Comparison of ENCODE assay signal across 9 mouse cellular contexts in the genomic region with DNA sequence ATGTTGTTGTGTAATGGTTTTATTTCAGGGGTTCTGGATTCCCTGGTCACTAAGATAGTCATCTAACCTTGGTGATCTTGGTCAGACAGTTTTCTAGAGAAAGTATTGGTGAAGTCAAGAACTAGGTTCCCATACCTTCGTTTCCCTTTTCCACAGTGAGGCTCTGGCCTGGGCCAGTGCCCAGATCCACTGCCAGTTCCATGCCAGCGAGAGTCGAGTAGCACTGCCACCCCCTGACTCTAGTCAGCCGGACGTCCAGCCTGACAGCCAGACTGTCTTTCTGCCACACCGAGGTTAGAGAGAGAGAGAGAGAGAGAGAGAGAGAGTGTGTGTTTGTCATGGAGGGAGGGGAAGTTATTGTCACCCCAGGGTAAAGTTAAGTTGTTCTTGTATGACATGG. TPM values are rescaled to one million over a fixed set of nuclear protein-coding genes. Genes with fewer than 3 reads are reported as not detected.
A peak's percentile ranks its signal among the peaks of the same experiment; 100 is the strongest.
DNase-seq lines count a peak whose midpoint lies in the region; ATAC-seq lines count a peak whose summit lies in the region.
"Had no signal": no experiment of that assay in that cellular context is flagged by ENCODE, and none has a peak within 500 bp of the region (broad histone marks: within the 10 kb centered on the region; RNA-seq: fewer than 3 reads in every experiment).

No protein-coding gene starts in this region.

- peaks cover 24% of the 10 kb centered on the region for H3K4me1 ChIP-seq in lung, embryonic 16.5 days (replicated peaks; ENCODE audit: control insufficient read depth, insufficient read depth, low read length)
- H3K4me1 ChIP-seq in forebrain, embryonic 12.5 days, result peaks cover 43% of the 10 kb centered on the region
- peaks cover 36% of the 10 kb centered on the region for H3K4me1 ChIP-seq in limb, embryonic 12.5 days (replicated peaks)
- peaks cover 30% of the 10 kb centered on the region for H3K4me1 ChIP-seq in stomach, embryonic 15.5 days

- H3K27me3 ChIP-seq in lung, embryonic 16.5 days (ENCODE audit: control insufficient read depth, insufficient read depth, low read depth, low read length), result no peaks in the 10 kb centered on the region
- no peaks in the 10 kb centered on the region for H3K27me3 ChIP-seq in forebrain, embryonic 12.5 days
- no peaks in the 10 kb centered on the region for H3K27me3 ChIP-seq in limb, embryonic 12.5 days
- no peaks in the 10 kb centered on the region for H3K27me3 ChIP-seq in stomach, embryonic 15.5 days (replicated peaks)

- peak overlapping the region; percentile 90 for H3K9ac ChIP-seq in lung, embryonic 16.5 days (ENCODE audit: low read length)
- peak overlapping the region; percentile 93 for H3K9ac ChIP-seq in forebrain, embryonic 12.5 days
- H3K9ac ChIP-seq in limb, embryonic 12.5 days (replicated peaks), result peak overlapping the region; percentile 79
- peak overlapping the region; percentile 71; the same call in 1 of the 2 replicates for H3K9ac ChIP-seq in stomach, embryonic 15.5 days

- WGBS in lung, embryonic 16.5 days, result 70% methylated on average over 6 of the region's 6 CpGs
- WGBS in forebrain, embryonic 12.5 days, result 86% methylated on average over 6 of the region's 6 CpGs
- WGBS in limb, embryonic 12.5 days, result 89% methylated on average over 6 of the region's 6 CpGs
- 74% methylated on average over 6 of the region's 6 CpGs for WGBS in stomach, embryonic 15.5 days

- no peak for ATAC-seq in lung, embryonic 16.5 days (ENCODE audit: low read depth)
- no peak for ATAC-seq in forebrain, embryonic 12.5 days (ENCODE audit: low FRiP score)
- no peak for ATAC-seq in limb, embryonic 12.5 days (ENCODE audit: insufficient number of reproducible peaks, insufficient read depth, low FRiP score, low TSS enrichment, low read depth)
- no peak for ATAC-seq in stomach, embryonic 15.5 days (ENCODE audit: insufficient read depth, low FRiP score, low read depth)

- no peak overlapping the region for H3K27ac ChIP-seq in lung, embryonic 16.5 days (ENCODE audit: low read length)
- no peak overlapping the region for H3K27ac ChIP-seq in forebrain, embryonic 12.5 days
- no peak overlapping the region for H3K27ac ChIP-seq in limb, embryonic 12.5 days
- H3K27ac ChIP-seq in stomach, embryonic 15.5 days, result no peak overlapping the region

- H3K4me2 ChIP-seq in lung, embryonic 16.5 days (ENCODE audit: low read depth, low read length), result peak overlapping the region; percentile 93
- H3K4me2 ChIP-seq in forebrain, embryonic 12.5 days, result peak overlapping the region; percentile 96
- peak overlapping the region; percentile 95 for H3K4me2 ChIP-seq in limb, embryonic 12.5 days
- peak overlapping the region; percentile 93 for H3K4me2 ChIP-seq in stomach, embryonic 15.5 days

- H3K4me3 ChIP-seq in lung, embryonic 16.5 days (ENCODE audit: low read length), result peak overlapping the region; percentile 74
- H3K4me3 ChIP-seq in forebrain, embryonic 12.5 days (replicated peaks), result peak overlapping the region; percentile 92
- peak overlapping the region; percentile 69 for H3K4me3 ChIP-seq in limb, embryonic 12.5 days (replicated peaks)
- peak overlapping the region; percentile 79 for H3K4me3 ChIP-seq in stomach, embryonic 15.5 days (replicated peaks)

- DNase-seq in lung, postnatal 10 days, result no peak
- DNase-seq in cerebellum, postnatal 4 days (ENCODE audit: low spot score in 2 of 2), result no peak
- DNase-seq in thymus, postnatal 36 days, result no peak
- DNase-seq: adrenal gland, postnatal 14 days; kidney, postnatal 36 days had no signal

- peaks cover 25% of the 10 kb centered on the region for H3K36me3 ChIP-seq in lung, embryonic 16.5 days (ENCODE audit: control insufficient read depth, insufficient read depth, low read length)
- H3K36me3 ChIP-seq in forebrain, embryonic 12.5 days (replicated peaks), result peaks cover 41% of the 10 kb centered on the region
- H3K36me3 ChIP-seq in limb, embryonic 12.5 days, result peaks cover 48% of the 10 kb centered on the region
- H3K36me3 ChIP-seq in stomach, embryonic 15.5 days, result peaks cover 29% of the 10 kb centered on the region

- no peaks in the 10 kb centered on the region for H3K9me3 ChIP-seq in lung, embryonic 16.5 days (ENCODE audit: control insufficient read depth, low read length)
- H3K9me3 ChIP-seq in forebrain, embryonic 12.5 days, result no peaks in the 10 kb centered on the region
- H3K9me3 ChIP-seq in limb, embryonic 12.5 days, result no peaks in the 10 kb centered on the region
- no peaks in the 10 kb centered on the region for H3K9me3 ChIP-seq in stomach, embryonic 15.5 days

RNA-seq across cellular contexts. Expression of gene Gba2, which starts 1.1 kb away (rescaled TPM):
- 21.0 and 21.3 TPM in 2 replicates for polyA plus RNA-seq in lung, embryonic 16.5 days (2015; fragmentation: Nextera tagmentation; extraction: Ambion mirVana)
- 43.7 and 48.2 TPM in 2 replicates for polyA plus RNA-seq in forebrain, embryonic 12.5 days (2016; fragmentation: Nextera tagmentation; extraction: Ambion mirVana)
- polyA plus RNA-seq in limb, embryonic 12.5 days (2016; fragmentation: Nextera tagmentation; extraction: Ambion mirVana), result 32.0 and 34.7 TPM in 2 replicates
- polyA plus RNA-seq in stomach, embryonic 15.5 days (2015; fragmentation: Nextera tagmentation; extraction: Ambion mirVana), result 15.6 and 16.1 TPM in 2 replicates

RNA-seq across cellular contexts. Expression of gene Rgp1, which starts 1.2 kb away (rescaled TPM):
- polyA plus RNA-seq in lung, embryonic 16.5 days (2015; fragmentation: Nextera tagmentation; extraction: Ambion mirVana), result 23.1 and 25.0 TPM in 2 replicates
- 29.9 and 30.9 TPM in 2 replicates for polyA plus RNA-seq in forebrain, embryonic 12.5 days (2016; fragmentation: Nextera tagmentation; extraction: Ambion mirVana)
- polyA plus RNA-seq in limb, embryonic 12.5 days (2016; fragmentation: Nextera tagmentation; extraction: Ambion mirVana), result 36.6 and 42.5 TPM in 2 replicates
- 24.5 and 30.8 TPM in 2 replicates for polyA plus RNA-seq in stomach, embryonic 15.5 days (2015; fragmentation: Nextera tagmentation; extraction: Ambion mirVana)

RNA-seq across cellular contexts. Expression of gene Msmp, which starts 4.6 kb away (rescaled TPM):
- 0.38 and 1.1 TPM in 2 replicates for polyA plus RNA-seq in lung, embryonic 16.5 days (2015; fragmentation: Nextera tagmentation; extraction: Ambion mirVana)
- polyA plus RNA-seq in forebrain, embryonic 12.5 days (2016; fragmentation: Nextera tagmentation; extraction: Ambion mirVana), result 0.89 and 3.5 TPM in 2 replicates
- 2.1 TPM in 1 of 2 replicates, not detected in the other for polyA plus RNA-seq in limb, embryonic 12.5 days (2016; fragmentation: Nextera tagmentation; extraction: Ambion mirVana)
- polyA plus RNA-seq in stomach, embryonic 15.5 days (2015; fragmentation: Nextera tagmentation; extraction: Ambion mirVana), result 0.85 and 1.8 TPM in 2 replicates

RNA-seq across cellular contexts. Expression of gene Tln1, which starts 17.2 kb away (rescaled TPM):
- 68.7 and 84.9 TPM in 2 replicates for polyA plus RNA-seq in lung, embryonic 16.5 days (2015; fragmentation: Nextera tagmentation; extraction: Ambion mirVana)
- 54.5 and 55.9 TPM in 2 replicates for polyA plus RNA-seq in forebrain, embryonic 12.5 days (2016; fragmentation: Nextera tagmentation; extraction: Ambion mirVana)
- polyA plus RNA-seq in limb, embryonic 12.5 days (2016; fragmentation: Nextera tagmentation; extraction: Ambion mirVana), result 62.2 and 67.4 TPM in 2 replicates
- 76.9 and 81.1 TPM in 2 replicates for polyA plus RNA-seq in stomach, embryonic 15.5 days (2015; fragmentation: Nextera tagmentation; extraction: Ambion mirVana)

RNA-seq across cellular contexts. Expression of gene Creb3, which starts 17.6 kb away (rescaled TPM):
- 69.5 and 70.9 TPM in 2 replicates for polyA plus RNA-seq in lung, embryonic 16.5 days (2015; fragmentation: Nextera tagmentation; extraction: Ambion mirVana)
- 45.3 and 46.2 TPM in 2 replicates for polyA plus RNA-seq in forebrain, embryonic 12.5 days (2016; fragmentation: Nextera tagmentation; extraction: Ambion mirVana)
- polyA plus RNA-seq in limb, embryonic 12.5 days (2016; fragmentation: Nextera tagmentation; extraction: Ambion mirVana), result 42.0 and 44.5 TPM in 2 replicates
- 69.4 and 70.8 TPM in 2 replicates for polyA plus RNA-seq in stomach, embryonic 15.5 days (2015; fragmentation: Nextera tagmentation; extraction: Ambion mirVana)
